Mouse (Mus musculus): Measurements from ENCODE around the gene Gpx1. TPM values are rescaled to one million over a fixed set of nuclear protein-coding genes. Genes with fewer than 3 reads are reported as not detected.

The Gpx1 gene
- 767 and 792 TPM in 2 replicates for polyA plus RNA-seq (2016; fragmentation: Nextera tagmentation; extraction: Ambion mirVana)

DNA sequence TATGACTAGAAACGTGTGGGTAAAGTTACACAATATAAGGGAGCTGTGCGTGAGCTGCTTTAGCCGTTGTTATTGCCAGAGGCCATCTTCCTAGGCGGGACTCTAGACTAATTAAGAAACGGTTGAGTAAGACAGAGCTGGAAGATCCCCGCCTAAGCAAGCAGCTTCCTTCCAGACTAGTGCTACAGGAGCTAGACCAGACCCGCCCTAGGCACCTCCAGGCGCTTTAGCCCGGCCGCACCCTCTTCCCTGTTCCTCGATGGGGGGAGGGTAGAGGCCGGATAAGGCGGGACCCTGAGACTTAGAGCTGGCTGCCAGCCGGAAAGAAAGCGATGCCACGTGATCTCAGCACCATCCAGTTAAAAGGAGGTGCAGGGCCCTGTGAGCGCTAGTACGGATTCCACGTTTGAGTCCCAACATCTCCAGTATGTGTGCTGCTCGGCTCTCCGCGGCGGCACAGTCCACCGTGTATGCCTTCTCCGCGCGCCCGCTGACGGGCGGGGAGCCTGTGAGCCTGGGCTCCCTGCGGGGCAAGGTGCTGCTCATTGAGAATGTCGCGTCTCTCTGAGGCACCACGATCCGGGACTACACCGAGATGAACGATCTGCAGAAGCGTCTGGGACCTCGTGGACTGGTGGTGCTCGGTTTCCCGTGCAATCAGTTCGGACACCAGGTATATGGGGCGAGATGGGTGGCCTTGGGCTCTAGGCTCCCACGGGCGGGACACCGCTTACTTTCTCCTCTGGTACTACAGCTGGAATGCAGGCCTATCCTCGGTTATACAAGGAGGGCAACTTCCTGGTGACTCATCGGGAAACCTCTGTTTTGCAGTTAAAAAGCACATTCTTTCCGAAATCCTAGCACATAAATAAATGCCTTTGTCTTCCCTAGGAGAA, at the start of gene Gpx1:
TSS of gene Gpx1 (plus strand) at position 18 of the 896 bp plus-strand sequence.
- Histone ChIP-seq H3K4me1 (peaks cover 38% of the 10 kb centered on the region), H3K9me3 (replicated peaks) (no peaks in the 10 kb centered on the region), H3K36me3 (peaks cover 38% of the 10 kb centered on the region), H3K27ac (replicated peaks) (peak within 1 kb of the TSS; percentile 91), H3K27me3 (ENCODE audit: low read depth, poor library complexity, severe bottlenecking) (no peaks in the 10 kb centered on the region), H3K4me3 (peak within 1 kb of the TSS; percentile 77)
- WGBS = 1% methylated on average over 49 of the region's 49 CpGs
- DNase-seq (ENCODE audit: low spot score) = peak; percentile 91

DNA sequence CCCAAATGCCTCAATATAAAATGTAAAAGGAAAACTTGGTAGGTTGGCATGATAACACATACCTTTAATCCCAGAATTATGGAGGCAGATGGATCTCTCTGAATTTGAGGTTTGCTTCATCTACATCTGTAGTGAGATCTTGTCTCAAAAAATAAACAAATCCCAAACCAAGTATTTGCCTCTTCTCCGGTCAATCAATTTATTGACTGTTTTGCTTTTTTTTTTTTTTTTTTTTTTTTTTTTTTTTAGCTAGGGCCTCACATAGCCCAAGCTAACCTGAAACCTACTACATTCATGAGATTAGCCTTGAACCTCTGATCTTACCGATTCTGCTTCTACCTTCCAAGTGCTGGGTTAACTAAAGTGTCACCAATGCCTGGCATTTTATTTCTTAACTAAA, 49.4 kb upstream of the Gpx1 start:
- Histone ChIP-seq H3K9me3 (replicated peaks) (no peaks in the 10 kb centered on the region), H3K4me3 (peak overlapping the region; percentile 67), H3K27ac (replicated peaks) (peak overlapping the region; percentile 92), H3K36me3 (peaks cover 7% of the 10 kb centered on the region), H3K27me3 (ENCODE audit: low read depth, poor library complexity, severe bottlenecking) (no peaks in the 10 kb centered on the region), H3K4me1 (peaks cover 16% of the 10 kb centered on the region)
- DNase-seq (ENCODE audit: low spot score) = no peak
- 72% methylated on average over 2 of the region's 2 CpGs for WGBS

DNA sequence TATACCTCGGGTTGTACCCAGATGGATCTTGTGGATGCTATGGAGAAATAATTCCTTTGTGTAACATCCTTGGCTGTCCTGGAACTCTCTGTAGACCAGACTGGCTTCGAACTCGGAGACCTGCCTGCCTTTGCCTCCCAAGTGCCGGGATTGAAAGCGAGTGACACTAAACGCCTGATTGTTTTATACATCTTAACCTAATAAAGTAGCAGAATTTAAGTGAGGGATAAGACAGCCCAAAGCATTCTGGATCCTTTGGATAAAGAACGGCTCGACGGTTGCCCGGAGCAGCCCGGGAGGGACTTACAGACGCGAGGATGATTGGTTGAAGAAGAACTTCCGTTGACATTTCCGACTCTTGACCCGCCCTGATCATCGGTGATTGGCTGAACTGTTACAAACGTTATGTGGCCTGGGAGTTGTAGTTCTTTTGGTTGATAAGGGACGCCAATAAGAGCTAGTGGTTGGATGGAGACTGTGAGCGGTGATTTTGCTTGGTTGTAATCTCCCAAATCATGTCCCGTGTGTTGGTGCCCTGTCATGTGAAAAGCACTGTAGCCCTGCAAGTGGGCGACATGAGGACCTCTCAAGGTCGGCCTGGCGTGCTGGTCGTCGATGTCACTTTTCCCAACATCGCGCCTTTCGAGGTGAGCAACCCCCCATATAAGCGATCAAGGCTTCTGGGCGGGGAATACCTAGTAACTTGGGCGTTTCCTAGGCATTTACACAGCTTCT, 48.5 kb upstream of the Gpx1 start, which contains the start of gene Nicn1:
TSS of gene Nicn1 (plus strand) at position 414 of the 735 bp plus-strand sequence.
- no peaks in the 10 kb centered on the region for H3K9me3 ChIP-seq (replicated peaks)
- H3K27ac ChIP-seq (replicated peaks) = peak within 1 kb of the TSS; percentile 92
- H3K4me1 ChIP-seq = peaks cover 16% of the 10 kb centered on the region
- H3K27me3 ChIP-seq (ENCODE audit: low read depth, poor library complexity, severe bottlenecking) = no peaks in the 10 kb centered on the region
- peak within 1 kb of the TSS; percentile 67 for H3K4me3 ChIP-seq
- WGBS = under 1% methylated on average over 32 of the region's 32 CpGs
- peaks cover 16% of the 10 kb centered on the region for H3K36me3 ChIP-seq
- DNase-seq (ENCODE audit: low spot score) = peak; percentile 89

DNA sequence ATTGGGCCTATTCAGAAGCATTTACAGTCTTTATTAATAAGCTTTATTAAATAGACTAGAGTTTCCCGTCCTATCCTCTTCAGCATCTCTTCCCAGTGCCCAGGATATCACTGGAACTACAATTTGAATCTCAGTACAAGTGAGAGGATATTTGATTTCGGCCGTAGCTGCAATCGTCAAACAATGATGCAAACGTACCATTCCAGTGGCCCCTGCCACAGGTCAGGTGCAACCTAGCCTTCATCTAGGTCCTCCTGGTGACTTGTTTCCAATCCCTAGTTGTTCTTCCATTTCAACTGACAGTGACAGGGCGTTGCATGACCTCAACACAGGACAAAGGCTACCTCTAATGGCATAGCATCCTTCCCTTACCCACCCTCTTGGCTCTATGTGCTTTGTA, 47.9 kb upstream of the Gpx1 start:
- H3K27ac ChIP-seq (replicated peaks) = peak overlapping the region; percentile 92
- peak overlapping the region; percentile 67 for H3K4me3 ChIP-seq
- no peak for DNase-seq (ENCODE audit: low spot score)
- no peaks in the 10 kb centered on the region for H3K27me3 ChIP-seq (ENCODE audit: low read depth, poor library complexity, severe bottlenecking)
- peaks cover 20% of the 10 kb centered on the region for H3K36me3 ChIP-seq
- WGBS = 54% methylated on average over 6 of the region's 6 CpGs
- peaks cover 20% of the 10 kb centered on the region for H3K4me1 ChIP-seq
- H3K9me3 ChIP-seq (replicated peaks) = no peaks in the 10 kb centered on the region

DNA sequence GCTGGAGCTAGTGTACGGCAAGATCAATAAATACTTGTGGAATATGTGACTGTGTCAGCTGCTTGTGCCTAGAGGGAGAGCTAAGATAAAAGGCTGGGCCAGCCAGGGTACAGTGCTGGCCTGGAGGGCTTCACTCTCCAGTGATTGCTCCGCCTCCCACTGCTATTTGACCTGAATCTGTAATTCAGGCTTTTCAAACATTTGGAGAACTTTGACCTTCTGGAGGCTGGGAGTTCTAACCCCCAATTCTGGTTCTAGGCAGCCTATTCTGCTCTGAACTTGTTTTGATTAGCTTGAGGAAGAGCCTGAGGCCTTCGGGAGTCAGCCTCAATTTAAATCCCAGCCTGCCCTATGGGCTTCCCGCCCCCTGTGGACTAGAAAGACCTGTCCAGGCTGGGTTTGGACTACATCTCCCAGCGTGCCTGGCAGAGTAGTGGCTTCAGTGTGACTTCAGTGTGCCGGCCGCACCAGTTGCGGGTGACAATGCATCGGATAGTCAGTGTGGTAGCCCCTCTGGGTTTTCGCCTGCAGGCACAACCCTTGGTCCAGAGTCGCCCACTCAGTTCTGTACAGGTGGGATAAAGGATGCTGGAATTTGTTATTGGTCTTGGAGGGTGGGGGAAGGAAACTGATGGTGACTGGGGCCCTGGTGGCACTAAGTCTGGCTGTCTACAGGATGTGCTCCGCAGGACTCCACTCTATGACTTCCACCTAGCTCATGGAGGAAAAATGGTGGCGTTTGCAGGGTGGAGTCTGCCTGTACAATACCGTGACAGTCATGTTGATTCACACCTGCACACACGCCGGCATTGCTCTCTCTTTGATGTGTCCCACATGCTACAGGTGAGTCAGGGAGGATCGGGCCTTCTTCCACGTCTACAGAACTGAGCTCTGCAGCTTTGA, 42.0 kb upstream of the Gpx1 start, which contains the start of gene Amt:
TSS of gene Amt (plus strand) at position 401 of the 903 bp plus-strand sequence.
- Histone ChIP-seq H3K4me1 (peaks cover 25% of the 10 kb centered on the region), H3K36me3 (peaks cover 48% of the 10 kb centered on the region), H3K4me3 (peak within 1 kb of the TSS; percentile 59), H3K27ac (replicated peaks) (peak within 1 kb of the TSS; percentile 87), H3K9me3 (replicated peaks) (no peaks in the 10 kb centered on the region), H3K27me3 (ENCODE audit: low read depth, poor library complexity, severe bottlenecking) (no peaks in the 10 kb centered on the region)
- DNase-seq (ENCODE audit: low spot score) = peak; percentile 71
- WGBS = 20% methylated on average over 18 of the region's 18 CpGs

DNA sequence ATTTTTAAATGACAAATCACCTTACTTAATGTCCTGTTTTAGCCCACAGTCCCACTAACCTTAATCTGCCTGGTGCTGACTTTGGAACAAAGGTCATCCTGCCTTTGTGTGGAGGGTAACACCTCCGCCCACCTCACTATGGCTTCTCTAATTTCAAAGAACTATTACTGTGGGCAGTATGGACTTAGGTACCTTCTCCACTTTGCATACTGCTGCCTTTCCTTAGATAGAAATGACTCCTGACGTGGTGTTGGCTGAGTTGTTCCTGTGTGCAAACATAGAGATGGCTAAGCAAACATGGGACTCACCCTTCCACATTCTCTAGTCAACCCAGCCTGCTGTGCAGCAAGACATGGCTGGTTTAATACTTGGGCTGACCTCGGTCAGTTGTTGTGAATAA, 36.9 kb upstream of the Gpx1 start:
- peaks cover 22% of the 10 kb centered on the region for H3K4me1 ChIP-seq
- 90% methylated on average over 3 of the region's 3 CpGs for WGBS
- peaks cover 54% of the 10 kb centered on the region for H3K36me3 ChIP-seq
- H3K27me3 ChIP-seq (ENCODE audit: low read depth, poor library complexity, severe bottlenecking) = no peaks in the 10 kb centered on the region
- no peak overlapping the region for H3K27ac ChIP-seq (replicated peaks)
- H3K9me3 ChIP-seq (replicated peaks) = no peaks in the 10 kb centered on the region
- H3K4me3 ChIP-seq = no peak overlapping the region
- no peak for DNase-seq (ENCODE audit: low spot score)

DNA sequence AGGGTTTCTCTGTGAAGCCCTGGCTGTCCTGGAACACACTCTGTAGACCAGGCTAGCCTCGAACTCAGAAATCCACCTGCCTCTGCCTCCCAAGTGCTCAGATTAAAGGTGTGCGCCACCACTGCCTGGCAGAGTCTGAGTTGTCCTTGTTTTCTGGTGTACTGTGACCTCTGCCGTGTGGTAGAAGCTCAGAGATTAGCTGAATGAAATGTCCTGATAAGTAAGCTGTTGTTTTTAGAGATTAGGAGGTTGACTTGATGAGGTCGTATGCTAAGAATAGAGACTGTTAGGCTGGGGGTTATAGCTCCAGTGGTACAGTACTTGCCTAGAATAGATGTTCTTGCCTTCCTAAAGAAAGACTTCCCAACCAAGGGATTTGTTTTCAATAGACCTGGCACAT, 34.0 kb upstream of the Gpx1 start:
- 80% methylated on average over 4 of the region's 4 CpGs for WGBS
- peaks cover 47% of the 10 kb centered on the region for H3K36me3 ChIP-seq
- peak overlapping the region; percentile 99; the same call in 1 of the 2 replicates for H3K27ac ChIP-seq (replicated peaks)
- H3K4me3 ChIP-seq = peak overlapping the region; percentile 80
- no peaks in the 10 kb centered on the region for H3K9me3 ChIP-seq (replicated peaks)
- no peaks in the 10 kb centered on the region for H3K27me3 ChIP-seq (ENCODE audit: low read depth, poor library complexity, severe bottlenecking)
- peaks cover 36% of the 10 kb centered on the region for H3K4me1 ChIP-seq
- DNase-seq (ENCODE audit: low spot score) = no peak

DNA sequence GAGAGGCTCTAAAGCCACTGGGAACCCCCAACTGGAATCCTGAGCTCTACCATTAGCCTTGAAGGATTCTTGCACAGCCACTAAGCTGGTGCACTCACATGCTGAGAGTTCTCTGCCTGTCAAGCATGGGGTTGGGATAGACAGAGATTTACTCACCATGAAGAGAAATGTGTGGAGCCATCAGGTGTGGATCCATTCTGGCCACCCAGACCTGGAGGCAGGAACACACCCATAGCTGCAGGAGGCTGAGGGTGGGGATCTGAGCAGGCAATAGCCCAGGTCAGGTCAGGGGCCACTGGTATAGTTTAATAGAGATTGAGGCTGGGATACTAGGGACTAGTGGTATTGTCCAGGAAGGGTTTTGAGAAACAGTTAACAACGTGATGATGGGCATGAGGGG, 33.5 kb upstream of the Gpx1 start:
- peaks cover 45% of the 10 kb centered on the region for H3K36me3 ChIP-seq
- H3K27me3 ChIP-seq (ENCODE audit: low read depth, poor library complexity, severe bottlenecking) = no peaks in the 10 kb centered on the region
- no peak for DNase-seq (ENCODE audit: low spot score)

DNA sequence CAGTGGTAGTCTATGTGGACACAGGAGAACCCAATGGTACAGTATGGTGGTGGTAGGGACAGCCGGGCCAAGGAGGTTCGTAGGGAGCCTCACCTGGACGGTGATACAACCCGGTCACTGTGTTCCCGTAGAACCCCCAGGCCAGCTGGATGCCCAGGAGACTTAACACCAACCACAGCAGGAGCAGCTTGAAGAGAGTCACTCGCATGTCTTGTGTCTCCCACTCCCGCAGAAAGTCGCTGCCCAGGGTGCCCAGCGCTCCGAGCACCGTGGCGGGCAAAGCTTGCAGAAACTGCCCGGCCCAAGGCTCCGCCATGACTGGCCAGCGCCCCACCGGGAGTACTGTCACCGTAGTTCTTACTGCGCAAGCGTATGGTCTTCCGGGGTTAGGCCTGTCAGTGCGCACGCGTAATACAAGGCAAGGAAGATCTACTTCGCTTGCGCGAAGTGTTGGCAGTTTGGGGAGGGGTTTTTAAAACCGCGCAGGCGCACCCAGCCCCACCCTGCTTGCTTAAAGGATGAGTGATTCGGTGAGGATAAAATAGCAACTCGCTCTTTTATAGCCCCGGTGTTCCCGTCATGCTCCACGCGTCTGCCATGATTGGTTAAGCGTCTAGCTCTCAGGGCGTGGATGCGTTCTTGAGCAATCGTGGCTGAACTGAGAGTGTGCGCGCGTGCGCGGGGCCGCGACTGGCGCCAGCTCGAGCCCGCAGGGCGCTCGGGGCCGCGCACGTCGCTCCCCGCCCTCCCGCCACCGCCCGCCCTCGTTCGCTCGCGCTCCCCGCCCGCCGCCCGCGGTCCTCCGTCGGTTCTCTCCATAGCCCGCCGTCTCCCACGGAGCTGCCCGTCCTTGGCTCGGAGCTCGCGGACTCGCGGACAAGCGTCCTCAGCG, 32.8 kb upstream of the Gpx1 start, which contains the start of the genes Rhoa and Tcta:
TSS of gene Rhoa (plus strand) at position 501 of the 892 bp plus-strand sequence.
TSS of gene Tcta (minus strand) at position 532 of the 892 bp plus-strand sequence.
- H3K9me3 ChIP-seq (replicated peaks) = no peaks in the 10 kb centered on the region
- WGBS = under 1% methylated on average over 81 of the region's 81 CpGs
- peak; percentile 98 for DNase-seq (ENCODE audit: low spot score)
- peaks cover 41% of the 10 kb centered on the region for H3K4me1 ChIP-seq
- peaks cover 38% of the 10 kb centered on the region for H3K36me3 ChIP-seq
- peak within 1 kb of the TSS; percentile 99 for H3K27ac ChIP-seq (replicated peaks)
- H3K4me3 ChIP-seq = peak within 1 kb of the TSS; percentile 80
- no peaks in the 10 kb centered on the region for H3K27me3 ChIP-seq (ENCODE audit: low read depth, poor library complexity, severe bottlenecking)

More for the DNA sequence above, 33.5 kb upstream of the Gpx1 start:
- H3K4me3 ChIP-seq = peak overlapping the region; percentile 80
- H3K9me3 ChIP-seq (replicated peaks) = no peaks in the 10 kb centered on the region
- H3K4me1 ChIP-seq = peaks cover 40% of the 10 kb centered on the region
- 9% methylated on average over 1 of the region's 1 CpGs for WGBS
- H3K27ac ChIP-seq (replicated peaks) = peak overlapping the region; percentile 99

DNA sequence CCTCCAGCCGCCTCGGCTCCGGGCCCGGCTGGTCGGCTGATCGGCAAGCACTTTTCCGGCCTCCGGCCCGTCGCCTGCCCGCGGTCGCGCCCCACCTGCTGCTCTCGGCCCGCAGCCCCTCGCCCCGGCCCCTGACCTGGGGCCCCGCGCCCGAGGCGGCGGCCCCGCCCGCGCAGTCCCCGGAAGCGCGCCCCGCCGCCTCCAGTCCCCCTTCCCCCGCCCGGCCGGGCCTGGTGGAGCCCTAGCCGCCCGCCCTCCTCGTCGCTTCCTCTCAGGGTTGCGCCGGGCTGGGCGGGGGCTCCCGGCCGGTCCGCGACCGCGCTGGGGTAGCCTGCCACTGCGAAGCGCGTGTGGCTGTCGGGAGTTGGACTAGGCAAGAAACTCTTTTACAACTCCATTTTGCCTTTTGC, 32.1 kb upstream of the Gpx1 start:
- no peaks in the 10 kb centered on the region for H3K9me3 ChIP-seq (replicated peaks)
- WGBS = under 1% methylated on average over 51 of the region's 51 CpGs
- no peak for DNase-seq (ENCODE audit: low spot score)

More for the DNA sequence above, 32.1 kb upstream of the Gpx1 start:
- no peaks in the 10 kb centered on the region for H3K27me3 ChIP-seq (ENCODE audit: low read depth, poor library complexity, severe bottlenecking)
- peak overlapping the region; percentile 99 for H3K27ac ChIP-seq (replicated peaks)
- H3K4me3 ChIP-seq = peak overlapping the region; percentile 80
- peaks cover 31% of the 10 kb centered on the region for H3K36me3 ChIP-seq
- peaks cover 41% of the 10 kb centered on the region for H3K4me1 ChIP-seq
